Mouse (Mus musculus) ES-E14 (cell line): ENCODE measurements at regions not wholly inside any gene's neighbourhood (a gene's known extent, or its start where the extent isn't known, plus 50 kb on each side); places are given as distances from the start of the nearest gene placed in this dataset.

Experiments
- CHD2 ChIP-seq: IDR thresholded peaks from 2 replicates; pipeline ENCODE4 v1.6.1; 2014; ENCODE audit warnings: mild to moderate bottlenecking, low read depth, low read length, inconsistent platforms
- HCFC1 ChIP-seq: IDR thresholded peaks from 2 replicates; pipeline ENCODE4 v1.6.1; 2012; ENCODE audit warnings: low read length, inconsistent platforms, borderline replicate concordance; ENCODE audit not compliant: insufficient read depth

DNA sequence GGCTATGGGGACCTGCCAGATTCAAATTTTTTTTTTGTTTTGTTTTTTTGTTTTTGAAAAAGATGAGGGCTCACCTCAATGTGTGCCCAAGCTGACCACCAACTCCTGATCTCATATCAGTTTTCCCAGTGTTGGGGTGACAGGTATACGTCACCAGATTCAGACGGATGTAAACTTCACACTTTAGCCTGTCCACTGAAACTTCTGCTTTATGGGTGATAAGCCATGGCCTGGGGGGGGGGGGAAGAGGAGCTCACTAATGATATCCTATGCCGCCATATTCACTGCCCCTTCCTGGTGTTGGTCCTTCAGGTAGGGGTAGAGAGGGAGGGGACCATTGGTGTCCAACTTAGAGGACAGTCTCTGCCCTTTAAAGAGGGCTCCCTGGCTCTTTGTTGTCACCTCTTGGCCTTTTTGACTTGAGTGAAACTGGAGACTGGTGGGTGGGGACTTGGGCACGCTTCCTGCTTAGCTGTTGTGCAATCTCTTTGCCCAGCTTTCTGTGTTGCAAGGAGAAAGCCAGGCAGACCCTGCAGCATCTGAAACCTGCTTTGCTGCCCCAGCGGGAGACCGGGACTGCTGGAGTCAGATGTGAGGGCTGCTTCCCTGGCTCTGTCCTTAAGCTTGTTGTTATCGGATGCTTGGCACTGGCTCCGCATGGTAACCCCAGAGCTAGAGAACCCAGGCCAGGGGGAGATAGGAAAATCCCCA lies 125.8 kb downstream of the Irx5 start:
- no peak for TF ChIP-seq HCFC1
- TF ChIP-seq CHD2, result no peak
